Mouse (Mus musculus): Measurements from ENCODE around the gene Opa3. TPM values are rescaled to one million over a fixed set of nuclear protein-coding genes. Genes with fewer than 3 reads are reported as not detected.

Gene Opa3
- total RNA-seq (2021), result 10 to 100 TPM; 42.7 to 46.8 TPM
- long read RNA-seq, experiment 1, transcript Opa3-201 (2 exons, 3,366 nt), result major isoform, 138 of 145 reads
- long read RNA-seq, experiment 1, partial matches to known transcripts, result 7 of 145 reads
- long read RNA-seq, experiment 1, other reads (novel, unspliced or antisense), result 0 of 145 reads
- long read RNA-seq, experiment 2, transcript Opa3-201 (2 exons, 3,366 nt), result major isoform, 118 of 121 reads
- long read RNA-seq, experiment 2, partial matches to known transcripts, result 3 of 121 reads
- long read RNA-seq, experiment 2, other reads (novel, unspliced or antisense), result 0 of 121 reads

- peak within 1 kb of the TSS; percentile 100 for H3K27ac ChIP-seq
- peak; percentile 100 for DNase-seq (ENCODE audit: extremely low spot score in 1 of 2, low spot score in 2 of 2)
- peak within 1 kb of the TSS; percentile 83 for H3K4me3 ChIP-seq
- intact Hi-C loops (cut with DNase I), result no loop called here
- TF ChIP-seq CTCF (IDR thresholded peaks at IDR 0.05), result peak; percentile 62
Observed at GRCm38 (mm10) chr7:19227883-19228792, at the start of gene Opa3. Gene Opa3 (plus strand): TSS chr7:19228334.

- peak; percentile 80 to 88 for DNase-seq (ENCODE audit: extremely low spot score in 1 of 2, low spot score in 2 of 2)
- H3K27ac ChIP-seq, result peak overlapping the region; percentile 98
- intact Hi-C loops (cut with DNase I), result loop anchor here (2.0 to 5.0 kb wide), 4 partner anchors 18 to 164 kb away; no protein-coding TSS in a partner anchor
- peak overlapping the region; percentile 70 for H3K4me3 ChIP-seq
- TF ChIP-seq CTCF (IDR thresholded peaks at IDR 0.05), result peak; percentile 87
Observed at GRCm38 (mm10) chr7:19178443-19179092, 49.6 kb upstream of the Opa3 start.

GRCm38 (mm10) chr7:19179173-19179572, 49.0 kb upstream of the Opa3 start:
- peak; percentile 67 to 76 for DNase-seq (ENCODE audit: extremely low spot score in 1 of 2, low spot score in 2 of 2)
- H3K27ac ChIP-seq, result peak overlapping the region; percentile 0; the same call in 1 of the 2 replicates
- H3K4me3 ChIP-seq, result peak overlapping the region; percentile 70
- TF ChIP-seq CTCF (IDR thresholded peaks at IDR 0.05), result peak; percentile 62
- intact Hi-C loops (cut with DNase I), result loop anchor here (2.0 to 5.0 kb wide), 4 partner anchors 18 to 164 kb away; no protein-coding TSS in a partner anchor

- no peak for DNase-seq (ENCODE audit: extremely low spot score in 1 of 2, low spot score in 2 of 2)
- H3K27ac ChIP-seq, result no peak overlapping the region
- intact Hi-C loops (cut with DNase I), result loop anchor here (2.0 to 5.0 kb wide), 4 partner anchors 17 to 163 kb away; no protein-coding TSS in a partner anchor
- peak overlapping the region; percentile 70; the same call in 1 of the 2 replicates for H3K4me3 ChIP-seq
- no peak for TF ChIP-seq CTCF (IDR thresholded peaks at IDR 0.05)
Observed at GRCm38 (mm10) chr7:19179936-19180335, 48.2 kb upstream of the Opa3 start.

GRCm38 (mm10) chr7:19180862-19181429, 47.2 kb upstream of the Opa3 start:
- intact Hi-C loops (cut with DNase I), result no loop called here
- DNase-seq (ENCODE audit: extremely low spot score in 1 of 2, low spot score in 2 of 2), result no peak
- Histone ChIP-seq H3K4me3 (peak overlapping the region; percentile 27), H3K27ac (no peak overlapping the region; the same call in 1 of the 2 replicates)
- no peak; the same call in 1 of the 2 replicates for TF ChIP-seq CTCF (IDR thresholded peaks at IDR 0.05)

- H3K27ac ChIP-seq, result peak overlapping the region; percentile 71; the same call in 1 of the 2 replicates
- no peak for TF ChIP-seq CTCF (IDR thresholded peaks at IDR 0.05)
- DNase-seq (ENCODE audit: extremely low spot score in 1 of 2, low spot score in 2 of 2), result no peak
- no peak overlapping the region for H3K4me3 ChIP-seq
- intact Hi-C loops (cut with DNase I), result no loop called here
Observed at GRCm38 (mm10) chr7:19184250-19184649, 43.9 kb upstream of the Opa3 start.

- intact Hi-C loops (cut with DNase I), result no loop called here
- no peak for TF ChIP-seq CTCF (IDR thresholded peaks at IDR 0.05)
- Histone ChIP-seq H3K4me3 (no peak overlapping the region), H3K27ac (peak overlapping the region; percentile 71)
- no peak for DNase-seq (ENCODE audit: extremely low spot score in 1 of 2, low spot score in 2 of 2)
Observed at GRCm38 (mm10) chr7:19184758-19185157, 43.4 kb upstream of the Opa3 start.

- Histone ChIP-seq H3K27ac (no peak overlapping the region), H3K4me3 (no peak overlapping the region)
- DNase-seq (ENCODE audit: extremely low spot score in 1 of 2, low spot score in 2 of 2), result no peak
- TF ChIP-seq CTCF (IDR thresholded peaks at IDR 0.05), result peak; percentile 44
- intact Hi-C loops (cut with DNase I), result no loop called here
Observed at GRCm38 (mm10) chr7:19194676-19195075, 33.5 kb upstream of the Opa3 start.

GRCm38 (mm10) chr7:19196676-19197075, 31.5 kb upstream of the Opa3 start:
- Histone ChIP-seq H3K4me3 (no peak overlapping the region), H3K27ac (no peak overlapping the region)
- TF ChIP-seq CTCF (IDR thresholded peaks at IDR 0.05), result peak; percentile 75
- no peak for DNase-seq (ENCODE audit: extremely low spot score in 1 of 2, low spot score in 2 of 2)
- intact Hi-C loops (cut with DNase I), result loop anchor here (2.0 kb wide), 1 partner anchor 18 kb away; no protein-coding TSS in a partner anchor

GRCm38 (mm10) chr7:19197985-19198384, 30.1 kb upstream of the Opa3 start:
- Histone ChIP-seq H3K27ac (no peak overlapping the region), H3K4me3 (no peak overlapping the region)
- intact Hi-C loops (cut with DNase I), result loop anchor here (2.0 kb wide), 1 partner anchor 19 kb away; no protein-coding TSS in a partner anchor
- no peak for DNase-seq (ENCODE audit: extremely low spot score in 1 of 2, low spot score in 2 of 2)
- peak; percentile 65 for TF ChIP-seq CTCF (IDR thresholded peaks at IDR 0.05)

- intact Hi-C loops (cut with DNase I), result no loop called here
- no peak overlapping the region for H3K27ac ChIP-seq
- no peak overlapping the region for H3K4me3 ChIP-seq
- no peak for TF ChIP-seq CTCF (IDR thresholded peaks at IDR 0.05)
- no peak for DNase-seq (ENCODE audit: extremely low spot score in 1 of 2, low spot score in 2 of 2)
Observed at GRCm38 (mm10) chr7:19201660-19202059, 26.5 kb upstream of the Opa3 start.

Measured in left cerebral cortex, adult 2 months (tissue).